Mouse (Mus musculus): ENCODE measurements around the gene Wwc1. TPM values are rescaled to one million over a fixed set of nuclear protein-coding genes. Genes with fewer than 3 reads are reported as not detected.

Gene Wwc1
- total and polyA plus RNA-seq, 3 experiments = 0.89 to 8.7 (median 2.0) TPM

DNA sequence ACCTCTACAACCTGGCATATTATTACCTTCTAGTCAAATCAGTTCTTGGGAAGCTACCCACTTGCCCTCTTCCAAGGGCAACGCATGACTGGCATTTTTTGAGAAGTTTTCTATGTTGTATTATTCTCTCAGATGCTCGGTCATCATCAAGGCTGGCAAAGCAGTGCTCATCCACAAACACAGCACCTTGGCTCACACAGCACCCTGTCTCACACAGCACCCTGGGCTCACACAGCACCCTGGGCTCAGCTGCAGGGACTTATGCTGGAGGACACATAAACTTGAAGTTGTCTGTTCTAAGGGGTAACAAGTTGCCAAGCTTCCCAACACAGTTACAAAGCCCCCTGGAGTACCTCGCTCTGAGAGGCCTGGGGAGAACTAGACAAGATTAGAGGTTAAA is 2.5 kb downstream of the Wwc1 start:
- Histone ChIP-seq H3K27ac (ENCODE audit: insufficient read depth, low read depth) (no peak overlapping the region), H3K4me1 (ENCODE audit: control insufficient read depth in 1 of 2, insufficient read depth in 2 of 2) (peaks cover 0 to 8% of the 10 kb centered on the region in 2 experiments; a peak in 1 of 4 replicates), H3K27me3 (replicated peaks) (no peaks in the 10 kb centered on the region), H3K36me3 (replicated peaks in 1 of 2; ENCODE audit: control insufficient read depth in 1 of 2, insufficient read depth in 1 of 2, low read length in 1 of 2) (no peaks in the 10 kb centered on the region), H3K79me2 (replicated peaks; ENCODE audit: control insufficient read depth, extremely low read depth, insufficient read depth, poor library complexity, severe bottlenecking) (no peaks in the 10 kb centered on the region), H3K4me3 (replicated peaks in 1 of 3; ENCODE audit: low read depth in 2 of 3, low read length in 2 of 3, poor library complexity in 1 of 3) (no peak overlapping the region), H3K9me3 (replicated peaks; ENCODE audit: low read length) (peaks cover 4% of the 10 kb centered on the region), H3K4me2 (ENCODE audit: insufficient read depth, low read depth, poor library complexity, severe bottlenecking) (no peak overlapping the region), H3K9ac (ENCODE audit: insufficient read depth, low read depth) (no peak overlapping the region)
- in situ Hi-C loops (cut with MboI; ENCODE audit: low pct_ligation_motif_present, low pct_unique_long_range_greater_than_20kb, low sequenced_read_pairs) (loop anchor here (25.0 kb wide), 1 partner anchor 290 kb away; no protein-coding TSS in a partner anchor), dilution Hi-C loops (cut with MboI; ENCODE audit: extremely low pct_ligation_motif_present, extremely low pct_unique_long_range_greater_than_20kb, low sequenced_read_pairs) (no loop called here)
- no peak for DNase-seq (ENCODE audit: extremely low read depth)
- no peak for TF ChIP-seq E2F4 (IDR thresholded peaks at IDR 0.05; ENCODE audit: insufficient replicate concordance, low read depth, low read length)
- TF ChIP-seq IRF4 (IDR thresholded peaks at IDR 0.05; ENCODE audit: low read depth, low read length) = no peak
- TF ChIP-seq ZNF384 (IDR thresholded peaks at IDR 0.05; ENCODE audit: low read depth, low read length) = no peak
- no peak for TF ChIP-seq BHLHE40 (IDR thresholded peaks at IDR 0.05; ENCODE audit: low read depth, low read length)

- Histone ChIP-seq H3K27ac (ENCODE audit: insufficient read depth, low read depth) (no peak overlapping the region), H3K27me3 (replicated peaks) (no peaks in the 10 kb centered on the region), H3K9me3 (replicated peaks; ENCODE audit: low read length) (peaks cover 4% of the 10 kb centered on the region), H3K9ac (ENCODE audit: insufficient read depth, low read depth) (no peak overlapping the region), H3K4me1 (ENCODE audit: control insufficient read depth in 1 of 2, insufficient read depth in 2 of 2) (peaks cover 0 to 8% of the 10 kb centered on the region in 2 experiments; a peak in 1 of 4 replicates), H3K36me3 (replicated peaks in 1 of 2; ENCODE audit: control insufficient read depth in 1 of 2, insufficient read depth in 1 of 2, low read length in 1 of 2) (no peaks in the 10 kb centered on the region), H3K4me2 (ENCODE audit: insufficient read depth, low read depth, poor library complexity, severe bottlenecking) (no peak overlapping the region), H3K4me3 (replicated peaks in 1 of 3; ENCODE audit: low read depth in 2 of 3, low read length in 2 of 3, poor library complexity in 1 of 3) (no peak overlapping the region), H3K79me2 (replicated peaks; ENCODE audit: control insufficient read depth, extremely low read depth, insufficient read depth, poor library complexity, severe bottlenecking) (no peaks in the 10 kb centered on the region)
- in situ Hi-C loops (cut with MboI; ENCODE audit: low pct_ligation_motif_present, low pct_unique_long_range_greater_than_20kb, low sequenced_read_pairs) = loop anchor here (25.0 kb wide), 1 partner anchor 290 kb away; no protein-coding TSS in a partner anchor
- dilution Hi-C loops (cut with MboI; ENCODE audit: extremely low pct_ligation_motif_present, extremely low pct_unique_long_range_greater_than_20kb, low sequenced_read_pairs) = no loop called here
- no peak for DNase-seq (ENCODE audit: extremely low read depth)
- TF ChIP-seq E2F4 (IDR thresholded peaks at IDR 0.05; ENCODE audit: insufficient replicate concordance, low read depth, low read length) = no peak
- TF ChIP-seq ELF1 (IDR thresholded peaks at IDR 0.05; ENCODE audit: low read depth, low read length) = no peak
- no peak for TF ChIP-seq CHD1 (IDR thresholded peaks at IDR 0.05; ENCODE audit: low read depth, low read length)
- TF ChIP-seq ZMIZ1 (IDR thresholded peaks at IDR 0.05; ENCODE audit: low read depth, low read length) = no peak
- TF ChIP-seq EP300 (IDR thresholded peaks at IDR 0.05; ENCODE audit: low read length) = no peak
- TF ChIP-seq NELFE (IDR thresholded peaks at IDR 0.05; ENCODE audit: low read depth, low read length) = no peak
- TF ChIP-seq ZKSCAN1 (IDR thresholded peaks at IDR 0.05; ENCODE audit: borderline replicate concordance, low read depth, low read length) = no peak
- no peak for TF ChIP-seq SMC3 (IDR thresholded peaks at IDR 0.05; ENCODE audit: low read depth, low read length)
- TF ChIP-seq NRF1 (IDR thresholded peaks at IDR 0.05; ENCODE audit: low read depth, low read length) = no peak
- TF ChIP-seq POLR2A (IDR thresholded peaks at IDR 0.05; ENCODE audit: low read depth, low read length) = no peak
- no peak for TF ChIP-seq ZC3H11A (IDR thresholded peaks at IDR 0.05; ENCODE audit: low read depth, low read length)
- TF ChIP-seq HCFC1 (IDR thresholded peaks at IDR 0.05; ENCODE audit: low read depth, low read length) = no peak
- TF ChIP-seq JUND (conservative IDR thresholded peaks at IDR 0.05; ENCODE audit: low read depth, low read length) = no peak
- no peak for TF ChIP-seq MAZ (IDR thresholded peaks at IDR 0.05; ENCODE audit: low read depth, low read length)
- TF ChIP-seq MYC (IDR thresholded peaks at IDR 0.05; ENCODE audit: low read depth, low read length) = no peak
- TF ChIP-seq USF2 (conservative IDR thresholded peaks at IDR 0.05; ENCODE audit: low read depth, low read length) = no peak
- TF ChIP-seq ZNF384 (IDR thresholded peaks at IDR 0.05; ENCODE audit: low read depth, low read length) = no peak
- no peak for TF ChIP-seq IRF4 (IDR thresholded peaks at IDR 0.05; ENCODE audit: low read depth, low read length)
- no peak for TF ChIP-seq PAX5 (IDR thresholded peaks at IDR 0.05; ENCODE audit: low read length)
These were observed 3.2 kb downstream of the Wwc1 start for GRCm38 (mm10) chr11:35977096-35977495.
